Mouse (Mus musculus) liver, postnatal 0 days (tissue): ENCODE measurements at regions not wholly inside any gene's neighbourhood (a gene's known extent, or its start where the extent isn't known, plus 50 kb on each side); places are given as distances from the start of the nearest gene placed in this dataset.

Experiments used
- CTCF ChIP-seq: sonication (generic); IDR thresholded peaks from 2 replicates; pipeline ENCODE4 v1.5.1; 2016; ENCODE audit warnings: antibody characterized with exemption, low read depth
- EP300 ChIP-seq: IDR thresholded peaks from 2 replicates; pipeline ENCODE4 v1.6.1; 2016; ENCODE audit warnings: antibody characterized with exemption, low read depth, mild to moderate bottlenecking

- TF ChIP-seq CTCF (no peak), EP300 (no peak)
Observed at GRCm38 (mm10) chr3:120531880-120532580, 639.5 kb downstream of the Rwdd3 start.
